Mouse (Mus musculus): ENCODE data around the gene Prpf6. TPM values are rescaled to one million over a fixed set of nuclear protein-coding genes. Genes with fewer than 3 reads are reported as not detected.

Gene Prpf6
- total RNA-seq, 2 experiments from 2014 or later, result 13.3 to 68.1 TPM

DNA sequence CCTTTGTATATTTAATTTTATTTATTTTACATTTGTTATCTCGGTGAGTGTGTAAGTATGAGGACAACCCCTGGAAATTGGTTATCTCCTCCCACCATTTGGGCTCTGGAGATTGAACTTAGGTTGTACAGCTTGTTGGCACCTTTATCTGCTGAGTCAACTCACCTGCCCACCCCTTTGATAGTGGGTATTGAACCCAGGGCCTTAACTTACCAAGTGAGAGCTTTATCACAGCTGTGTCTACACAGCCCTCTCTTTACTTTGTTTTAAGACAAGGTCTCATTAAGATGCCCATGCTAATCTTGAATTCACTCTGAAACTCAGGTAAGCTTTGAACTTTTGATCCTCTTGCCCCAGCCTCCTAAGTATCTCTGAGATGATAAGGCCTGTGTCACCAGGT is 90.3 kb downstream of the Prpf6 start:
- ATAC-seq (ENCODE audit: poor library complexity, severe bottlenecking), result no peak

DNA sequence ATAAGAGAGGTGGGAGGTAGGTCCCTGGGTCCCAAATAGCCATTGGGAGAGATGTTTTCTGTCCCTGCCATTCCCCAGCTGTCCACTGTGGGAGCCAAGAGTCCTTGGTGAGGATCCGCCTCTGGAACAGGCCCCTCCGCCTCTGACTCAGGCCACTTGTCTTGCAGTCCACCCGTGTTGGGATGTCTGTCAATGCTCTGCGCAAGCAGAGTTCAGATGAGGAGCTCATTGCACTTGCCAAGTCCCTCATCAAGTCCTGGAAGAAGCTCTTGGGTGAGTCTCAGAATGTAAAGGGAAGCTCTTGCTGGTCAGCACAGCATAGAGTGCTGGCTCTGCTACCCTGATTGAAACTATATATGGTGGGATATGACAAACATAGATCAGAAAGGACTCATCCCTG is 91.7 kb downstream of the Prpf6 start:
- ATAC-seq (ENCODE audit: poor library complexity, severe bottlenecking), result no peak

DNA sequence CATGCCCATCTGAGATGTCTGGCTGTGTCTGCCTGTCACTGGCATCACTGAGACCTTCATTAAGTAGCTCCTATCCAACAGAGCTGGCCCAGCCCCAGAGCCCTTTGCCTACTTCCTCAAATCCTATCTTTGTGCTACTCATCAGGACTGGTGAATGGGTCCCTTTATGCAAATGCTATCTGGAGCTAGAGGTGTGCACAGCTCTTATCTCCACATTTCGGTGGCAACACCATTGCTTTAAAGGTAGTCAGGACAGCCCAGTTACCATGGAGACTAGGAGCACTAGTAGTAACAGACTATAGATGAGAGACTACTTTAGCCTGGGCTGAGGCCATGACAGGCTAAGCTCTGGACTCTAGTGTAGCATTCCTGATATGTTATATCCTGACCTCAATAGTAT is 93.0 kb downstream of the Prpf6 start:
- ATAC-seq (ENCODE audit: poor library complexity, severe bottlenecking), result peak; percentile 22; the same call in 1 of the 2 replicates

DNA sequence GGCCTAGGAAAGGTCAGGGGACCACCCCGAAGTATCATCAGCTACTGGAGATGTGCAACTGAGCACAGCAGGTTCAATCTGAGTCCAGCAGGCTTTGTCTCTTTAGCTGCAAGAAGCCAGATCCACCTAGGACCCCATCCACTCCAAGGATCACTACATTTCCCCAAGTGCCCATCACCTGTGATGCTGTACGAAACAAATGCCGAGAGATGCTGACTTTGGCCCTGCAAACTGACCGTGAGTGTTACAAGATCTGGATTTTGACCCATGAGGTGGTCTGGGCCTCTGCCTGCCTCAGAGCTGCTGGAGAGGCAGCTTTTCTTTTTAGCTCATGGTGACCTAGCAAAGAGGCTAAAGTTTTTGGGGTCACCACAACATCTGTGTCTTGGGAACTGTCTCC is 94.0 kb downstream of the Prpf6 start:
- no peak for ATAC-seq (ENCODE audit: poor library complexity, severe bottlenecking)

DNA sequence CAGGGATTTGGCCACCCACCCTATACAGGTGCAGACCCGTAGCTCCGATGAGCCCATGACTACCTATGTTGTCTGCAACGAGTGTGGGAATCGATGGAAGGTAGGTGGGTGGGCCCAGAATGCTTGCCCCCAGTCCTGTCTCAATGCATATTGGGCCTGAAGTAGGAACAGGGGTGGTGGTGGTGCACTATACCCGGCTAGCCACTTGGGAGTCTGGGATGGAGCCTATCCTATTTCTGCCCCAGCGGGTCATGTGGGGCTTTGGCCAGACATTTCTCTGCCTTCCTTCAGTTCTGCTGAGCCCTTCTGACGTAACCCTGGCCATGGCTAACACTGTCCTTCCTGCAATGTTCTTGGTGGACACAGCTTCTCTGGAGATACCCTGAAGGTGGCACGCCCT is 95.9 kb downstream of the Prpf6 start:
- no peak for ATAC-seq (ENCODE audit: poor library complexity, severe bottlenecking)

DNA sequence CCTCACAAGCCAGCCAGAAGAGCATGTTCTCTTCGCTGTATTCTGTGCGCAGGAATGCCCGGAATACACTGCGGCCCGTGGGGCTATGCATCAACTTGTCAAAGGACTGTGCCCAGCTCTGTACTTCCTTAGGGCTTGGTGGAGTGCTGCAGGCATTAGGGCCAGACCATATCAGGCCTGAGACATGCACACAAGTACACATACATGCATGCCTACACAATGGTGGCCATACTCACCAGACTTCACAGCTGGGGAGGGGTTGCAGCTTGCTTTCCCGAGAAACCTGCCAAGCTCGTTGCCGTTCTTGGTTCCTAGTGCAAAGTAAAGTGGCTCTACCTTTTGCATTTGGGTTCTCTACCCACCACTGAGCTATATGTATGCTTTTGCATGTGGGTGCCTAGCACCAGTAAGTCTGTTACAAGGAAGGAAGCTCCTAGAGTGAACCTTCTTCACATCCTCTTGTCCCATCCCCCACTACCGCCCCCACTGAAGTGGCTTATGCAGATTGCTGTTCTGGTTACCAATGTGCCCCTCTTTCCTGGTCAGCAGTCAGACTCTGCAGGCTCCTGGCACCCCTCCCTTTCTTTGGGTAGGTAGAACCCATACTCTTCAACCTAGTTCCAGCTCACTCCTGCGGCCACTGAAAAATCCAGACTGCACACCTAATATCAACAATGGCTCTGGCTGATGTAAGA is 97.9 kb downstream of the Prpf6 start:
- no peak for ATAC-seq (ENCODE audit: poor library complexity, severe bottlenecking)

DNA sequence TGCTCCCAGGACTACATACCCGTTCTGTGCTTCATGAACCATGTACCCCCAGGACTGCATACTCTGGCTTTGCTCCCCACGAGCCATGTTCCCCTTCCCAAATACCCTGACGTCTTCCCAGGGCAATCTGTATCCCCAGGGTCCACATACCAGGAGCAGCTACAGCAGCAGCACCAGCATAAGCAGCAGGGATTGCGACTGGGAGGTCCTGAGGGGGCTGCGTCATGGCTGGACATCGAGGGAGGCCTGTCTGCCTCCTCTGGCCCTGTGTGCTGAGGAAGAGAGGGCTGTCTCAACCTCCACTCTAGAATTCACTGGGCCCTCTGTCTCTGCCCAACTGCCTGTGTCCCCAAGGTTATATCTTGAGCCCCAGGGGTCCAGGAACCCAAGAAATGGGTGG is 99.4 kb downstream of the Prpf6 start:
- ATAC-seq (ENCODE audit: poor library complexity, severe bottlenecking), result no peak

DNA sequence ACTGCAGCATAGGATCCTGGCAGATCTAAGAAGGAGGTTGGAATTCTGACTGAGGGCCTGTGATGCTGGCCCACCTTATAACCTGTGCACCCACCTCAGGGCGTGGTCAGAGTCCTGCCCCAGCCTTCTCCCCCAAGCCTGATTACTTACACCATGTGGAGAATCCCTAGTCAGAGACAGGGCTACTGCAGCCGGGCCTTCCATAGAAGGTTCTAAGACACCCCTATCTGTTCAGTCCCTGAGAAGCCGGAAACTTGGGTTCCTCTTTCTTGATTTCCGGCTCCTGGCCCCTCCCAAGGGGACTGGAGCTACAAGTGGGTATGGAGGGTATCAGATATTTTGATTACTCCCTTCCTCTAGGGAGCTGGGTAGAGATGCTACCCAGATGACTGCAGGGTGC is 99.9 kb downstream of the Prpf6 start:
- peak; percentile 50 for ATAC-seq (ENCODE audit: poor library complexity, severe bottlenecking)

DNA sequence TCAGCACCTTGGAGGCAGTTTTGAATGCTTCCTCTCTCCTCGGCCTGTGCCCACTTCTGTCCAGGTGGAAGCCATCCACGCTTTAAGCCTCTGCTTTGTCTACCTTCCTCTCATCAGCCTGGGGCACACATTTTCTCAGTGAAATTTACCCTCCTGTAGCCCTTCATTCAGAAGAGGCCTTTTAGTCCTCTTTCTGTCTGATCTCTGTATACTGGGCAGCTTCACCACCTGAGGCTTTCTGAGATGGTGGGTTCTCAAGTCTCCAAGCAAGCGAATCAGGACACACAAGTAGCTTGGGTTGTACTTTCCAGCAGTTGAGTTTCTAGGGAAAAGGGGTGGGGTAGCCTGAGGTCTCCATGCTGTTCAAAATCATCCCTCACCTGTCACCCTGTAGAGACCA is 100.6 kb downstream of the Prpf6 start:
- no peak for ATAC-seq (ENCODE audit: poor library complexity, severe bottlenecking)

DNA sequence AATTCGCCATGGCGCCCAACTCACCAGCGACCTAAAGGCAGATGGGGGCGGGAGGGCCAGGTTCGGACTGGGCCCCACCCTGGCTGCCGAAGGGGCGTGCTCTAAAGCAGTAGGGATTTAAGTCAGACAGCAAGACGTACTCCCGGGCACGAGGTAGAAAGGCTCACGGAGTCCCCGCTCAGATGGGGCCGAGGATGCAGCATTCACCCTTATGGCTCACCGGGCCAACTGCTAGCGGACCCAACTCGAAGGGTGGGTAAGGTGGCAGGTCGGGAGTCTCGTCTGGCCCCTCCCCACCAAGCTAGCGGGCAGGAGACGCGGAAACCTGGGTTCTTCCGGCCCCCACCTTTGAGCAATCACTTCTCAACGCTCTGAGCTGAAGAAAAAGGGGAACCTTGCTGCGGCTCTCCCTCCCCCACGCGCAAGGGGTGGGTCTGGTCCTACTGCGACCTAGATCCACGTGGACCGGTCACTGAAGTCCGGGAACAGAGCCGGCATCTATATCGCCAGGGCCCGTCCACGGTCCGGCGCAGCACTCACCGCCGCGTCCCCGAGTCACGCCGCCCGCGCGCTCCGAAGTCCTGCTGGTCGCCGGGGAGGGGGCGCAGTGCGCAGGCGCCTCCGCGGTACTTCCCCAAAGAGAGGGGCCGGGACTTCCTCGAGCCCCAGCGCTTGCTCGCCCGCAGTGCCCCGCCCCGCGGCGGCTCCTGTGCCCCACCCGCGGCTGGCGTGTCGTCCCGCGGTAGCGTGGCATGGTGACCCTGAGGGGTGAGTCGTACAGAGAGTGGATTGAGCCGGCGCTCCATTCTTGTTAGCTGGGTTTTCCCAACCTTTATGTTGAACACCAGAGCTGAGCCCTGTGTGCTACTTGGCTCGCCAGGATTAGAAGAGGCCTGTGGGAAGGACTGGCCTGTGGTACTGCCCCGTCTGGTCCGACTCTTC is 101.9 kb downstream of the Prpf6 start, which contains the start of gene Rgs19:
TSS of gene Rgs19 (minus strand) at position 639 of the 942 bp plus-strand sequence.
- ATAC-seq (ENCODE audit: poor library complexity, severe bottlenecking), result peak; percentile 75

DNA sequence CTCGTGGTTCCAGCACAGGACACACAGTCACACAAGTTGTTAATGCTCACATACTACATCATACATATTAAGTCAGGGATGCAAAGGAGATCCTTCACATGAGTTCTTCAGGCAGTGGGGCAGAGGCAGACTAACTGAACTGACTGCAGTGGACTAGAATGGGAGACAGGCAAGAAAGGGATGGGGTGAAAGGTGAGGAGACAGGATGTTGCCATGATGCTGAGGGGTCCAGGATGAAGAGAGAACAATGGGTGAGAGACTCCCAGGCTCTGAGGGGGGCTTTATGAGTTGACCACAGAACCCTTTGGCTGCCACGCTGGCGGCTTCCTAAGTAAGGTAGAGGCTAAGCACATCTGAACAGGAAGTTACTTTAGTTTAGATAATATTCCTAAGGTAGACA is 102.9 kb downstream of the Prpf6 start:
- no peak for ATAC-seq (ENCODE audit: poor library complexity, severe bottlenecking)

DNA sequence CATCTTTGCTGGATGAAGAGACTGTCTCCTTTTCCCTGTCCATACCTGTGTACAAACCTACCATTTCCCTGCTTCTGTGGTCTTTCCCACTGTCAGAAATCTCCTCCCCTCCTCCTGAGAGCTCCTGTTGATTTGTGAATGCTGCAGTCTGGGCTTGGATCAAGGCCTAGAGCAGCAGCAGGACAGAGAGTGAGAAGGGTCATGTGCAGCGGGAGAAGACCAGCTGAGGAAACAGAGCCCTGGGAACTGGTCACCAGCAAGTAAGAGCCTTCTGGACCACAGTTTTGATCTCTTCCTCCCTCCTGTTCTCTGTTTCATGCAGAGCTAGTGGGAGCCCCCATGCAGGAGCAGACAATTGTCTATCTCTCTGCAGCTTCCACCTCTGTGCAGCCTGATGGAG is 104.1 kb downstream of the Prpf6 start:
- no peak for ATAC-seq (ENCODE audit: poor library complexity, severe bottlenecking)

DNA sequence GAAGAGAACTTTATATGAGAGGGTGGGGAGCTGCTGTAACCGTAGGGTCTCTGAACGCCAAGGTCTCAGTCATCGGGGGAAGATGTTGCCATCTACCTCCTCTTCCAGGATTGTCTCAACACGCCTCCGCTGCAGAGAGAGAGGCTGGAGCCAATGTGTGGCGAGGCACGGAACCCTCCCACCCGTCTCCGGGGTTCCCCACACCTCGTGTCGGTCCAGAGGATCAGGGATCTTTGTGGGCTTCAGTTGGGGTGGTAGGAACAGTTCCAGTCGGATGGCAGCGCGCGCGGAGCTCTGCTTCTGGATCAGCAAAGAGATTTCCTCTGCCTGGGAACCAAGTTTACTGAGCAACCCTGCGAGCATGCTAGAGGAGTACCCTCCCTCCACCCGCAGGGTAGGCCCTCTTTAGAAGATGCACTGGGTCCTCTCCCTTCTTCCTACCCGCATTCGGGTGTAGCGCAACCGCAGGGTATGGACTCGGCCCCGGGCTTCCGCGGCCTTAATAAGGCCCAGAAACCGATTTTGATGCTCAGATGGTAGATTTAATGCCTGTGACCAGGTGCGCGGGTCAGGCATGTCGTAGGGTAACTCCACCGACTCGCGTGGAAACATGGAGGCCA is 105.2 kb downstream of the Prpf6 start:
- no peak for ATAC-seq (ENCODE audit: poor library complexity, severe bottlenecking)

DNA sequence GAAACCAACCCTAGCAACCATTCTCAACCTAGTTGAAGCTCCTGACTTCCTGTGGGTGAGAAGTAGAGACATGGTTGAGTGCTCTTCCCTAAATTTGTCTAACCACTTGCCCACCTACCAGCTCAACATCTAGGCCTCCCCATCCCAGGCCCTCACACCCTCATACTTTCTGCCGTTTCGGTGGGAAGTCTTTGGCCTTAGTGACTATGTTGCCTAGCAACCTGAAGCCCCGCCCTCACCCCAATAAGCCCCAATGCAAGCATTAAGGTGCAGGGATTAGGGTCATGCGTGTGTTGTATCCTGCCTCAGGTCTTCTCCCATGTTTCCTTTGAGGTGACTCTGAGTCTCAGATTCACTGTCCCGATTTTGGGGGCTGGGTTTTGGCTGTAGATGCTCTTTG is 106.6 kb downstream of the Prpf6 start, which contains the start of gene Lkaaear1:
TSS of gene Lkaaear1 (minus strand) at position 202 of the 400 bp plus-strand sequence.
- ATAC-seq (ENCODE audit: poor library complexity, severe bottlenecking), result no peak

Other genes with a start within 250 kb of the Prpf6 start
- gene Zgpat, start 226.9 kb upstream of the Prpf6 start, total RNA-seq (2015), result 4.9 and 7.9 TPM in 2 replicates
- gene Zgpat, start 226.9 kb upstream of the Prpf6 start, total RNA-seq (2017), result 28.0 and 29.5 TPM in 2 replicates
- gene Arfrp1, start 226.5 kb upstream of the Prpf6 start, total RNA-seq (2015), result 22.8 and 29.9 TPM in 2 replicates
- 37.2 and 43.3 TPM in 2 replicates for gene Arfrp1, start 226.5 kb upstream of the Prpf6 start, total RNA-seq (2017)
- gene Lime1, start 211.8 kb upstream of the Prpf6 start, total RNA-seq (2015), result 21.5 and 25.4 TPM in 2 replicates
- 20.4 and 28.9 TPM in 2 replicates for gene Lime1, start 211.8 kb upstream of the Prpf6 start, total RNA-seq (2017)
- 1.4 and 2.5 TPM in 2 replicates for gene Zbtb46, start 132.4 kb upstream of the Prpf6 start, total RNA-seq (2015)
- 2.3 and 3.9 TPM in 2 replicates for gene Zbtb46, start 132.4 kb upstream of the Prpf6 start, total RNA-seq (2017)
- not detected in 2 replicates for gene Abhd16b, start 98.7 kb upstream of the Prpf6 start, total RNA-seq (2015)
- gene Abhd16b, start 98.7 kb upstream of the Prpf6 start, total RNA-seq (2017), result not detected in 2 replicates
- gene Tpd52l2, start 94.7 kb upstream of the Prpf6 start, total RNA-seq (2015), result 37.8 and 55.2 TPM in 2 replicates
- 61.6 and 102 TPM in 2 replicates for gene Tpd52l2, start 94.7 kb upstream of the Prpf6 start, total RNA-seq (2017)
- 32.2 and 35.1 TPM in 2 replicates for gene Dnajc5, start 71.4 kb upstream of the Prpf6 start, total RNA-seq (2015)
- gene Dnajc5, start 71.4 kb upstream of the Prpf6 start, total RNA-seq (2017), result 39.7 and 44.9 TPM in 2 replicates
- 86.0 and 103 TPM in 2 replicates for gene Uckl1, start 7.0 kb upstream of the Prpf6 start, total RNA-seq (2015)
- 65.2 and 79.3 TPM in 2 replicates for gene Uckl1, start 7.0 kb upstream of the Prpf6 start, total RNA-seq (2017)
- gene Zfp512b, start 935 bp downstream of the Prpf6 start, total RNA-seq (2015), result 3.6 and 4.7 TPM in 2 replicates
- gene Zfp512b, start 935 bp downstream of the Prpf6 start, total RNA-seq (2017), result 8.1 and 9.9 TPM in 2 replicates
- gene Samd10, start 7.3 kb downstream of the Prpf6 start, total RNA-seq (2015), result 7.4 and 9.7 TPM in 2 replicates
- gene Samd10, start 7.3 kb downstream of the Prpf6 start, total RNA-seq (2017), result 2.3 and 2.8 TPM in 2 replicates
- gene Gm29797, start 65.2 kb downstream of the Prpf6 start, total RNA-seq (2015), result not detected in 2 replicates
- not detected in 2 replicates for gene Gm29797, start 65.2 kb downstream of the Prpf6 start, total RNA-seq (2017)
- 0.14 and 0.20 TPM in 2 replicates for gene Sox18, start 79.8 kb downstream of the Prpf6 start, total RNA-seq (2015)
- gene Sox18, start 79.8 kb downstream of the Prpf6 start, total RNA-seq (2017), result not detected in 2 replicates
- gene Tcea2, start 88.4 kb downstream of the Prpf6 start, total RNA-seq (2015), result 9.4 and 9.6 TPM in 2 replicates
- gene Tcea2, start 88.4 kb downstream of the Prpf6 start, total RNA-seq (2017), result 6.3 and 8.2 TPM in 2 replicates
- 502 and 576 TPM in 2 replicates for gene Rgs19, start 102.1 kb downstream of the Prpf6 start, total RNA-seq (2015)
- gene Rgs19, start 102.1 kb downstream of the Prpf6 start, total RNA-seq (2017), result 162 and 178 TPM in 2 replicates
- not detected in 2 replicates for gene Lkaaear1, start 106.6 kb downstream of the Prpf6 start, total RNA-seq (2015)
- gene Lkaaear1, start 106.6 kb downstream of the Prpf6 start, total RNA-seq (2017), result not detected in 2 replicates
- not detected in 2 replicates for gene Oprl1, start 123.1 kb downstream of the Prpf6 start, total RNA-seq (2015)
- gene Oprl1, start 123.1 kb downstream of the Prpf6 start, total RNA-seq (2017), result not detected in 2 replicates
- gene Myt1, start 171.5 kb downstream of the Prpf6 start, total RNA-seq (2015), result not detected in 2 replicates
- gene Myt1, start 171.5 kb downstream of the Prpf6 start, total RNA-seq (2017), result not detected in 2 replicates
- gene Pcmtd2, start 246.0 kb downstream of the Prpf6 start, total RNA-seq (2015), result 18.0 and 23.6 TPM in 2 replicates
- 24.5 and 24.8 TPM in 2 replicates for gene Pcmtd2, start 246.0 kb downstream of the Prpf6 start, total RNA-seq (2017)

Data from megakaryocyte, adult 5-6 weeks (primary cell).